Mouse (Mus musculus): ENCODE results near the gene Lrtm1. TPM values are rescaled to one million over a fixed set of nuclear protein-coding genes. Genes with fewer than 3 reads are reported as not detected.
A peak's percentile ranks its signal among the peaks of the same experiment; 100 is the strongest.

Lrtm1 gene
- polyA plus RNA-seq (2015; fragmentation: Nextera tagmentation; extraction: Ambion mirVana), result 1.5 and 1.9 TPM in 2 replicates

- peak within 1 kb of the TSS; percentile 14; the same call in 1 of the 2 replicates for H3K4me3 ChIP-seq
- H3K4me2 ChIP-seq, result peak within 1 kb of the TSS; percentile 40
- WGBS, result 5% methylated on average over 5 of the region's 5 CpGs
- H3K9ac ChIP-seq, result no peak within 1 kb of the TSS
- peak; percentile 63 for ATAC-seq (ENCODE audit: extremely low read depth, insufficient number of reproducible peaks, low FRiP score, low TSS enrichment)
- H3K9me3 ChIP-seq, result no peaks in the 10 kb centered on the region
- H3K27ac ChIP-seq (replicated peaks), result peak within 1 kb of the TSS; percentile 79
- no peaks in the 10 kb centered on the region for H3K27me3 ChIP-seq (replicated peaks)
- peaks cover 27% of the 10 kb centered on the region for H3K4me1 ChIP-seq
- H3K36me3 ChIP-seq, result no peaks in the 10 kb centered on the region
Observed at GRCm38 (mm10) chr14:29017883-29018282, at the start of gene Lrtm1. TSS of gene Lrtm1 (plus strand) at chr14:29018208.

- no peak overlapping the region for H3K4me2 ChIP-seq
- H3K4me3 ChIP-seq, result no peak overlapping the region
- H3K9me3 ChIP-seq, result no peaks in the 10 kb centered on the region
- H3K27ac ChIP-seq (replicated peaks), result no peak overlapping the region
- H3K4me1 ChIP-seq, result peaks cover 6% of the 10 kb centered on the region; the same call in 1 of the 2 replicates
- WGBS, result 85% methylated on average over 4 of the region's 4 CpGs
- no peaks in the 10 kb centered on the region for H3K36me3 ChIP-seq
- no peak overlapping the region for H3K9ac ChIP-seq
- H3K27me3 ChIP-seq (replicated peaks), result no peaks in the 10 kb centered on the region; the same call in none of the 2 replicates
- no peak for ATAC-seq (ENCODE audit: extremely low read depth, insufficient number of reproducible peaks, low FRiP score, low TSS enrichment)
Observed at GRCm38 (mm10) chr14:28969247-28969646, 48.8 kb upstream of the Lrtm1 start.

- no peak overlapping the region for H3K27ac ChIP-seq (replicated peaks)
- no peak overlapping the region for H3K4me2 ChIP-seq
- H3K27me3 ChIP-seq (replicated peaks), result no peaks in the 10 kb centered on the region; the same call in none of the 2 replicates
- 58% methylated on average over 5 of the region's 5 CpGs for WGBS
- H3K9me3 ChIP-seq, result no peaks in the 10 kb centered on the region
- no peak overlapping the region for H3K9ac ChIP-seq
- no peaks in the 10 kb centered on the region for H3K36me3 ChIP-seq
- H3K4me1 ChIP-seq, result no peaks in the 10 kb centered on the region; the same call in 1 of the 2 replicates
- H3K4me3 ChIP-seq, result no peak overlapping the region
- ATAC-seq (ENCODE audit: extremely low read depth, insufficient number of reproducible peaks, low FRiP score, low TSS enrichment), result no peak
Observed at GRCm38 (mm10) chr14:28972620-28973019, 45.4 kb upstream of the Lrtm1 start.

GRCm38 (mm10) chr14:28979230-28979629 is 38.8 kb upstream of the Lrtm1 start:
- no peak overlapping the region for H3K4me2 ChIP-seq
- H3K27me3 ChIP-seq (replicated peaks), result no peaks in the 10 kb centered on the region
- no peaks in the 10 kb centered on the region for H3K9me3 ChIP-seq
- no peak overlapping the region for H3K4me3 ChIP-seq
- peaks cover 6% of the 10 kb centered on the region for H3K4me1 ChIP-seq
- no peak overlapping the region for H3K27ac ChIP-seq (replicated peaks)
- no peaks in the 10 kb centered on the region for H3K36me3 ChIP-seq
- no peak for ATAC-seq (ENCODE audit: extremely low read depth, insufficient number of reproducible peaks, low FRiP score, low TSS enrichment)
- 77% methylated on average over 2 of the region's 2 CpGs for WGBS
- H3K9ac ChIP-seq, result no peak overlapping the region

- 42% methylated on average over 3 of the region's 3 CpGs for WGBS
- H3K27ac ChIP-seq (replicated peaks), result no peak overlapping the region
Observed at GRCm38 (mm10) chr14:28980482-28980881, 37.5 kb upstream of the Lrtm1 start.

GRCm38 (mm10) chr14:28984276-28984675 is 33.7 kb upstream of the Lrtm1 start:
- no peaks in the 10 kb centered on the region for H3K36me3 ChIP-seq
- 61% methylated on average over 2 of the region's 2 CpGs for whole genome bisulfite sequencing
- 0 out of 2 replicates have a peak, but pooled peaks cover 6% of the 10 kb centered on the region for H3K4me1 ChIP-seq
- no peak overlapping the region for H3K27ac ChIP-seq (replicated peaks)
- H3K4me2 ChIP-seq, result no peak overlapping the region
- ATAC-seq (ENCODE audit: extremely low read depth, insufficient number of reproducible peaks, low FRiP score, low TSS enrichment), result no peak
- no peaks in the 10 kb centered on the region for H3K9me3 ChIP-seq
- H3K27me3 ChIP-seq (replicated peaks), result no peaks in the 10 kb centered on the region
- H3K9ac ChIP-seq, result no peak overlapping the region
- H3K4me3 ChIP-seq, result no peak overlapping the region

More at GRCm38 (mm10) chr14:28980482-28980881, 37.5 kb upstream of the Lrtm1 start:
- Histone ChIP-seq H3K4me2 (no peak overlapping the region), H3K4me3 (no peak overlapping the region), H3K27me3 (replicated peaks) (no peaks in the 10 kb centered on the region), H3K4me1 (peaks cover 6% of the 10 kb centered on the region), H3K9ac (no peak overlapping the region), H3K9me3 (no peaks in the 10 kb centered on the region), H3K36me3 (no peaks in the 10 kb centered on the region)
- ATAC-seq (ENCODE audit: extremely low read depth, insufficient number of reproducible peaks, low FRiP score, low TSS enrichment), result no peak

- Histone ChIP-seq H3K9ac (no peak overlapping the region), H3K27me3 (replicated peaks) (no peaks in the 10 kb centered on the region; the same call in 1 of the 2 replicates), H3K4me2 (no peak overlapping the region), H3K4me3 (no peak overlapping the region), H3K9me3 (no peaks in the 10 kb centered on the region), H3K36me3 (no peaks in the 10 kb centered on the region), H3K4me1 (0 out of 2 replicates have a peak, but pooled peaks cover 7% of the 10 kb centered on the region), H3K27ac (replicated peaks) (no peak overlapping the region)
- 78% methylated on average over 7 of the region's 7 CpGs for WGBS
- ATAC-seq (ENCODE audit: extremely low read depth, insufficient number of reproducible peaks, low FRiP score, low TSS enrichment), result no peak
Observed at GRCm38 (mm10) chr14:28988211-28988900, 29.7 kb upstream of the Lrtm1 start.

GRCm38 (mm10) chr14:28996569-28996968 is 21.4 kb upstream of the Lrtm1 start:
- H3K4me2 ChIP-seq, result no peak overlapping the region
- no peaks in the 10 kb centered on the region; the same call in 1 of the 2 replicates for H3K27me3 ChIP-seq (replicated peaks)
- H3K9me3 ChIP-seq, result no peaks in the 10 kb centered on the region
- H3K4me1 ChIP-seq, result no peaks in the 10 kb centered on the region
- WGBS, result 93% methylated on average over 3 of the region's 3 CpGs
- no peak overlapping the region for H3K27ac ChIP-seq (replicated peaks)
- no peaks in the 10 kb centered on the region for H3K36me3 ChIP-seq
- H3K9ac ChIP-seq, result no peak overlapping the region
- no peak overlapping the region for H3K4me3 ChIP-seq
- no peak for ATAC-seq (ENCODE audit: extremely low read depth, insufficient number of reproducible peaks, low FRiP score, low TSS enrichment)

GRCm38 (mm10) chr14:29005228-29005840 is 12.7 kb upstream of the Lrtm1 start:
- Histone ChIP-seq H3K27ac (replicated peaks) (no peak overlapping the region), H3K9ac (no peak overlapping the region), H3K4me3 (no peak overlapping the region), H3K9me3 (no peaks in the 10 kb centered on the region), H3K27me3 (replicated peaks) (peaks cover 3% of the 10 kb centered on the region; the same call in 1 of the 2 replicates), H3K36me3 (no peaks in the 10 kb centered on the region), H3K4me1 (peaks cover 3% of the 10 kb centered on the region; the same call in 1 of the 2 replicates), H3K4me2 (no peak overlapping the region)
- 83% methylated on average over 4 of the region's 5 CpGs for WGBS
- no peak for ATAC-seq (ENCODE audit: extremely low read depth, insufficient number of reproducible peaks, low FRiP score, low TSS enrichment)

GRCm38 (mm10) chr14:29009644-29010043 is 8.4 kb upstream of the Lrtm1 start:
- Histone ChIP-seq H3K27me3 (replicated peaks) (no peaks in the 10 kb centered on the region; the same call in 1 of the 2 replicates), H3K4me3 (no peak overlapping the region), H3K27ac (replicated peaks) (no peak overlapping the region), H3K4me1 (peaks cover 5% of the 10 kb centered on the region), H3K36me3 (no peaks in the 10 kb centered on the region), H3K4me2 (no peak overlapping the region), H3K9ac (no peak overlapping the region), H3K9me3 (no peaks in the 10 kb centered on the region)
- no peak for ATAC-seq (ENCODE audit: extremely low read depth, insufficient number of reproducible peaks, low FRiP score, low TSS enrichment)
- WGBS, result 83% methylated on average over 4 of the region's 4 CpGs

GRCm38 (mm10) chr14:29013161-29013560 is 4.8 kb upstream of the Lrtm1 start:
- no peaks in the 10 kb centered on the region for H3K9me3 ChIP-seq
- H3K27ac ChIP-seq (replicated peaks), result no peak overlapping the region
- H3K27me3 ChIP-seq (replicated peaks), result no peaks in the 10 kb centered on the region
- H3K4me1 ChIP-seq, result peaks cover 24% of the 10 kb centered on the region
- no peak overlapping the region for H3K4me3 ChIP-seq
- no peak overlapping the region for H3K9ac ChIP-seq
- WGBS, result 76% methylated on average over 3 of the region's 3 CpGs
- no peak overlapping the region for H3K4me2 ChIP-seq
- H3K36me3 ChIP-seq, result no peaks in the 10 kb centered on the region
- no peak for ATAC-seq (ENCODE audit: extremely low read depth, insufficient number of reproducible peaks, low FRiP score, low TSS enrichment)

Measured in heart, embryonic 13.5 days (tissue).